Mouse (Mus musculus) frontal cortex, postnatal 36 days (tissue): ENCODE measurements around the gene Hmgcs2.

ENCODE experiments used
- DNase-seq, 2 experiments: peaks; one replicate each; pipeline ENCODE4 v3.0.0; 2022; ENCODE audit warnings: low spot score in 2 of 2

The Hmgcs2 gene

GRCm38 (mm10) chr3:98280204-98280932, at the start of gene Hmgcs2:
Gene Hmgcs2, plus strand, starts transcription at chr3:98280435.
- DNase-seq = no peak

DNA sequence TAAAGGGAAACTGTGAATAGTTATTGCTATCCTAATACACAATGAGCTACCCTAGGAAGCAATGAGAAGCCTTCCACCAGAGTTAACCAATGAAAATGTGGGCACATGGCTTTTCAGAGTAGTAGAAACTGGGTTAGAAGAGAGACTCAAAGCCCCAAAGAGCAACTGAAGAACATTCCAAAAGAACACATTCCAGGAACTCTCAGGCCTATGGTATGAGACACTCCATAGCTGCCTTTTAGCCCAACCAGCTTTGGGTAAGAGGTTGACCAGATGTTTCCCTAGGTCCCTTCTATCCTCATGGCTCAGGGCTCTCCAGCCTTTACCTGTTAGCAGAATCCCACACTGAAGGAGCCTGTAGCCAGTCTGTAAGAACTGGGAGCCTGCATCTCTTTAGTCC, 46.7 kb upstream of the Hmgcs2 start:
- no peak for DNase-seq

DNA sequence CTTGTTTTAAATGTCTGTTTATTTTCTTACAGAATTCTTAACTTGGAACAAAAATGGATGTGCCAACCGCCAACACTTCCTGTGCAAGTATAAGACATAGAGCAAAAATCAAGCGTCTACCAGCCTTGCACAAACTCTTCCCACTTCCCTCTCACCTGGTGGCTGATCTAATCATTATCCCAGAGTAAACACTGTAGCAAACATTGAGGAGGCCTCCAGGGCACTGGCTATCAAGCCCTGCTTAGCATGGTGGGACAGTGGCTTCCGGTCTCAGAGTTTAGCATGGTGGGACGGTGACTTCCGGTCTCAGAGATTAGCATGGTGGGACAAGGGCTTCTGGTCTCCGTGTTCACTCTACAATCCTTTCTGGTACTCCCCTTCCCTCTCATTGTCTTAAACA, 44.0 kb upstream of the Hmgcs2 start:
- DNase-seq = no peak

DNA sequence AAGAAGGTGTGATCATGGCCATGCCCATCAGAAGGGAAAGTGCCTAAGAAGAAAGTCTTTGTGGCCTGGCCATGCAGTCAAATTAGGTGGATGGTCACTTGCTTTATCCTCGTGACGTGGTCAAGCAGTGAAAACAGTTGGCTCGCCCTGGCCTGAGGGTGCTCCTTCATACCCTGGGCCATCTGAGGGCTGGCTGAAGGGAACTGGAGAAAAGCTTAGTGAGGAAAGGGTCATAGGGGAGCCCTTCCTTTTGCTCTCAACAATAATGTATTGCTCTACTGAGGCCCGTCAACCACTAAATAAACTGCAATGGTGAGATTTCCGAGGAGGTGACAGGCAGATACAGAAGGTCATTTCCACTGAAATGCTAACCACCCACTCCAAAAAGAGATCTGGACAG, 43.0 kb upstream of the Hmgcs2 start:
- DNase-seq = no peak

DNA sequence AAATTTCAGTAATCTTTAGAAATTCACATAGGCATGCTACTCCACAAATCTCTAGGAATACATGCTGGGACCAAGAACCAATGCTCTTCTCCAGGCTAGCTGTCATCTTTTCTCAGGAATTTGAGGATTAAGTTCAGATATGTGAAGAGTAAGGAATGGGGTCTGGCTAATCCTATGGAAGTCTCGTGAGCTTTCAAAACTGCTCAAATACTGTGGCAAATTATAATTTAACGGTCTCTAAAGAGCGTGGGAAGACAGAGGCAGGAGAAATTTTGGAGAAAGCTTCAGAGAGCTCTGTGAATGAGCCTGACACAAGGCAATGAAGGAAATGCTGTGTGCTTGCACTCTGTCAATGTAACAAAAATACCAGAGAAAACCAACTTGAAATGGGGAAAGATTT, 42.1 kb upstream of the Hmgcs2 start:
- no peak for DNase-seq

DNA sequence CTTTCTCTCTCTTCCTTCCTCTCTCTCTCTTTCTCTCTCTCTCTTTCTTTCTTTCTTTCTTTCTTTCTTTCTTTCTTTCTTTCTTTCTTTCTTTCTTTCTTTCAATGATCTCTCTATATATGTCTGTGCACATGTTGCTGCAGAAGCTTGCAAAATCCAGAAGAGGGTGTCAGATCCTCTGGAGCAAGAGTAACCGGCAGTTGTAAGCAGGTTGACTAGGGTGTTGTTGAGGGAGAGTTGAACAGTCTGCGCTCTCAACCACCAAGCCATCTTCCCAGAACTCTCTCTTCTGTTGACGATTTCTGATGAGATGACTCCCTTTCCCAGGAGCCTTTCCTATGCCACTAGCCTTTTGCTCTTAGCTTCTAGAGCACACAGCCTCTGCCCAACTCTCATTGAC, 38.2 kb upstream of the Hmgcs2 start:
- DNase-seq = no peak

GRCm38 (mm10) chr3:98242458-98243037, 37.7 kb upstream of the Hmgcs2 start:
- no peak for DNase-seq

DNA sequence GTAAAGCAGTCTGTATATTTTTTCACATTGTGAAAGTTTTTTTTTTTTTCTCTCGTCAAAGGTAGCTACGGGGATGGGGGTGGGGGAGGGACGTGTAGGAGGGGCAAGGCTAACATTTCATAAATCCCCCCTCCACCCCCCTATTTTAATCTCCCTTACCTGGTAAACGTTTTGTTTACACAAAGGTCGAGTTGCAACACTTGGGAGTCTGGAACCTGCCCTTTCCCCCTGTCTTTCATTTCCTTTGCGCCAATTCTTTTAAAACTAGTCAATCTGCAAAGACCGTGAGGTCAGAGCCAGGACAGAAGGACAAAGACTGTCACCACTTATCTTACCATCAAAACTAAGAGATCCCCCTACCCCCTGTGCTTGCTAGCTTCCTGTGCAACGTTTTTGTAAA, 34.3 kb upstream of the Hmgcs2 start:
- no peak for DNase-seq

DNA sequence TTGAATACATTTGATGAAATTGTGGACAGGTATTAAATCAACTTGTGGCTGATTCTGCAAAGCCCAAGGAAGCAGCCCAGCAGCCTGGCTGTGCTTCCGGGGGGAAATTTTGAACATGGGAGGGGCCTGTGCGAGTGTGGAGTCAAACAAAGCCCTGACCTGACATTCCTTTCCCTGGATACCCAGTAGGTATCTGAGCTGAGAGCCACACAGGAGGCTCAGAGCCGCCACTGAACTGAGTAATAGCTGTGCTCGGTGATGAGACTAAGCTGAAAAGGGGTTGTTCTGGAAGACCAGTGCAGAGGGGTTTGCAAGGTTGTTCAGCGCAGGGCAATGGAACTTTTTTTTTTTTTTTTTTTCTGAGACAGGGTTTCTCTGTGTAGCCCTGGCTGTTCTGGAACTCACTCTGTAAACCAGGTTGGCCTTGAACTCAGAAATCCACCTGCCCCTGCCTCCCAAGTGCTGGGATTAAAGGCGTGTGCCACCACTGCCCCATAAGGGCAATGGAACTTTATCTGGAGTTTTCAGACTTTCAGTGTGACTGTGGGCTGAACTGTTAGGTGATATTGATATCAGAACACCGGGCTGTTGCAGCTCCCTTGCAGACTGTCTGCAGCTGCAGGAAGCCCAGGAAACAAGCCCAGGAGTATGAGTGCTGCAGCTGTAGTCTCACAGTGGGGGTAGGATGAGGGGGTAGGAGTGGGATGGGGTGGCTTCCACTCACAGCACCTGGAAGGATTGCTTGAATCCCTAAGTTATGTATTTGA, 33.1 kb upstream of the Hmgcs2 start:
- DNase-seq = no peak

DNA sequence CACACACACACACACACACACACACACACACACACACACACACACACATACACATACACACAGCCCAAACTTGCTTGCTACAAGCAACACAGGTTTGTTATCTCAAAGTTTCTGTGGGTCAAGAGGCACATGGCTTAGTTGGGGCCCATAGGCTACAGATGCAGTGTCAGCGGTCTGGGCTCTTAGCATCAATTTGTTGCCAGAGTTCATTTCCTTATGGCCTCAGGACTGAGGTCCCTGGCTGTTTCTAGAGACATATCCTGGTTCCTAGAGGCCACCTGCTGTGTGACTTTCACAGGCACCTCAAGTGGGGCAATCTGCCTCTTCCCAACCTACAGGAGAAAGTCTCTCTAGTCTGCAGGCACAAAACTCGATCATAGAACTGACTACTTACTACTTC, 30.9 kb upstream of the Hmgcs2 start:
- DNase-seq = no peak

- DNase-seq = peak; percentile 12 to 15
Measured at GRCm38 (mm10) chr3:98249833-98250448, 30.3 kb upstream of the Hmgcs2 start.

GRCm38 (mm10) chr3:98254059-98254458, 26.2 kb upstream of the Hmgcs2 start:
- DNase-seq = no peak

DNA sequence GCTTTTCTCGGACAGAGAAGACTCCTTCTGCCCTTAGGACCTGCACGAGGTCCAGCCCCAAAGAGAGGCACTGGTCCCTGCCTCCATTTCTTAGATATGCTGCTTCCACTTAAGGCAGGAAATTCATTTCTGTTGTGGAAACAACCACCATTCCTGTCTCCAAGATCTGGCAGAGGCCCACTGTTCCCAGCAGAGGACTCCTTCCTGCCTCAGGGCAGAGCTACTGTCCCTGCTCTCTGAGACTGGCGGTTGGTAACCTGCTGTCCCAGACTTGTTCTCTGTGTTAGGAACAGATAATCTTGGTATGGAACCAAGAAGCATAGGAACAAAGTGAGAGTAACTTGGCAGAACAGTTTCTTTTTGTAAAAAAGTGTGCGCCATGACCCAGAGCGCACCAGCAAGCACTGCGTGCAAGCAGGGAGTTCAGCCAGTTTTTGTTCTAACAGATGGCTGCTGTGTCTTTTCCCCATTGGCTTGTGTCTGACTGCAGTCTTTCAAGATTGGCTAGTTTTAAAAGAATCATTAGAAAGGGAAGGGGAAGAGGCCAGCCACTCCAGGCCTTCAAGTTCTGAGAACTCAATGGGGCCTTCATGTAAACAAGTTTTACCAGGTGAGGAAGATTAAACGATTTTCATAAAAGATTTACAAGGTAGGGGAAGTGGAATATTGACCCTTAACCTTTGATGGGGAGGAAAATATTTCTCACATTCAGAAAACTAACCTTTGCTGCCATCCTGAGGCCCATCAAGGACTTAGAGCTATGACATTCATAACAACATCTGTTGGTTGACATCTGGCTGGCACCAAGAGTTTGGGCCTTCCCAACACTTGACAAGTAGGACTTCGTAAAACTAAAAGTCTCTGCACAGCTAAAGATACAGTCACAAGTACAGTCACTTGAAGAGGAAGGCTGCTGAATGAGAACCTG, 25.3 kb upstream of the Hmgcs2 start:
- DNase-seq = no peak

GRCm38 (mm10) chr3:98258723-98259122, 21.5 kb upstream of the Hmgcs2 start:
- DNase-seq = no peak

DNA sequence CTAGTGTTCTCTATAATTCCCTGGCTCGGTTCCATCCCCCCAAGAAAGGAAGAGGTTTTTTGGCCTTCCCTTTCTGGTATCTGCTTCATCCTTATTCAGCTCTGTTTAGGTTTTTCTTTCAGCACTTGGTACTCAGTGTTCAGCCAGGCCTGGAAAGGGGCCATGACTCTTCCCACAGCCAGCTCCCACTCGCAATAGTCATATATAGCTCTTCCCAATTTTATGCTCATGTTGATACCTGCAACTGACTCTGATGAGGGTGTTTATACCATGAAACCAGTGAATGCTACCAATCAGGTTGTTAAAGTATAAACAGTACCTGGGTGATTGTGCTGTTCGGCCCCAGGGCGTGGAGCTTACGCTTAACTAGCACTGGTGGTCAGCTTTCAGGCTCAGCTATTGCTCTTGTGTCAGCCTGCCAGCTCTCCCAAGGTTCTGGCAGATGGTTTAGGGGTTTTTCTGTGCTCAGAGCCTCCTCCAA, 20.9 kb upstream of the Hmgcs2 start:
- peak; percentile 48 to 68 for DNase-seq

- no peak for DNase-seq
Measured at GRCm38 (mm10) chr3:98260534-98260933, 19.7 kb upstream of the Hmgcs2 start.

- DNase-seq = no peak
Measured at GRCm38 (mm10) chr3:98261415-98261814, 18.8 kb upstream of the Hmgcs2 start.

- DNase-seq = no peak
Measured at GRCm38 (mm10) chr3:98262133-98262532, 18.1 kb upstream of the Hmgcs2 start.

- no peak for DNase-seq
Measured at GRCm38 (mm10) chr3:98267249-98267651, 13.0 kb upstream of the Hmgcs2 start.

DNA sequence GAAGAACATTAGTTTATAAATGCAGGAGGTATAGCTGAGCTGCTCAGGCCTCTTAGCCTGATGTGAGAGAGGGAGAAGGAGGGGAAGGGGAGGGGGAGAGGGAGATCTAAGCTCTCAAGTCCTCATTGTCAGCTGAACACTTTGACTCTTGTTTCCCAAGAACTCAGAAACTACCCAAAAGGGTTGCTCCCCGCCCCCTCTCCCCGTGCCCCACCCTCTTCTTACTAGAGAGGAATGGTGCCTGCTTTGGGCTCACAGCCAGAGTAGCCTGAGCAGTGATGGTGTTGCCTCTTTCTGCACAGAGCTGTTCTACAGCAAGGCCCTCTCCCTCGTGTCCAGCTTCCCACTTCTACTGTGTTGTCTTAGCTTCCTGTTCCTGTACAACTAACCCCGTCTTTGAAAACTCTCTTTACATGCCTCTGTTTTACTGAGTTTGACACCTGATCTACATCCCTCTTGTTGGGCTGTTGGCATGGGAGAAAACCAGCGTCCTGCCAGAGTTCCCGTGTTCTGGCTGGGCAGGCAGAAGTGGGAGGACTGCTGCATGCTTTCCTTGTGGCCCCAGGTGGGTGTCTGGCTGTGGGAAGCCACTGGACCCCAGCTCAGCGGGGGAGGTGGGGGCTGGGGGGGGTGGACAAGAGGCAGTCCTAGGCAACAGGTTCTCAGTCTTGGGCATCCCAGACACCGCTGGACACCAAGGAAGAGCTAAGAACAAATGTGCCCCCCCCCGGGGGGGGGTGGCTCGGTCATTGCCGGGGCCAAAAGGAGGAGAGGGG, 6.4 kb upstream of the Hmgcs2 start:
- no peak for DNase-seq
